Mouse (Mus musculus) limb, embryonic 12.5 days (tissue): ENCODE data around the gene Socs4. TPM values are rescaled to one million over a fixed set of nuclear protein-coding genes. Genes with fewer than 3 reads are reported as not detected.

Source experiments
- ATAC-seq: fragments of 200-750 bp; cut with Nextera tagmentation; 2 replicates; pipeline ENCODE4 v1.8.0; 2017; ENCODE audit warnings: low read depth, moderate TSS enrichment; ENCODE audit not compliant: insufficient number of reproducible peaks, insufficient read depth, low FRiP score, low TSS enrichment
- H3K27ac ChIP-seq: fragments of 300-500 bp; sonication (generic); 2 replicates; pipeline ENCODE4 v1.5.1; 2016; ENCODE audit warnings: mild to moderate bottlenecking, moderate library complexity
- H3K27me3 ChIP-seq: fragments of 300-500 bp; sonication (generic); 2 replicates; pipeline ENCODE4 v1.6.1; 2016; ENCODE audit warnings: mild to moderate bottlenecking, moderate library complexity
- H3K36me3 ChIP-seq: fragments of 300-500 bp; sonication (generic); 2 replicates; pipeline ENCODE4 v1.6.1; 2016; ENCODE audit warnings: mild to moderate bottlenecking, moderate library complexity
- H3K4me1 ChIP-seq: fragments of 300-500 bp; sonication (generic); replicated peaks from 2 replicates; pipeline ENCODE4 v1.6.1; 2016
- H3K4me2 ChIP-seq: fragments of 300-500 bp; sonication (generic); 2 replicates; pipeline ENCODE4 v1.6.1; 2016; ENCODE audit warnings: mild to moderate bottlenecking, moderate library complexity
- H3K4me3 ChIP-seq: fragments of 300-500 bp; sonication (generic); replicated peaks from 2 replicates; pipeline ENCODE4 v1.5.1; 2016; ENCODE audit warnings: mild to moderate bottlenecking
- H3K9ac ChIP-seq: fragments of 300-500 bp; sonication (generic); replicated peaks from 2 replicates; pipeline ENCODE4 v1.6.1; 2016; ENCODE audit warnings: mild to moderate bottlenecking, moderate library complexity
- H3K9me3 ChIP-seq: fragments of 300-500 bp; sonication (generic); 2 replicates; pipeline ENCODE4 v1.6.1; 2016; ENCODE audit warnings: mild to moderate bottlenecking, moderate library complexity
- WGBS: fragments of 180-500 bp; shearing (Covaris S2); methylation state at CpG from one replicate; pipeline ENCODE4 v1.1.7; 2016; 5-methylcytosine and 5-hydroxymethylcytosine counted together
- polyA plus RNA-seq: library from polyadenylated mRNA; unstranded; fragments of >200 nt; fragmentation: Nextera tagmentation; extraction: Ambion mirVana; gene quantifications from 2 replicates; pipeline ENCODE4 v1.2.1, GENCODE M21; 2016

Gene Socs4
- polyA plus RNA-seq: 3.2 and 4.0 TPM in 2 replicates

DNA sequence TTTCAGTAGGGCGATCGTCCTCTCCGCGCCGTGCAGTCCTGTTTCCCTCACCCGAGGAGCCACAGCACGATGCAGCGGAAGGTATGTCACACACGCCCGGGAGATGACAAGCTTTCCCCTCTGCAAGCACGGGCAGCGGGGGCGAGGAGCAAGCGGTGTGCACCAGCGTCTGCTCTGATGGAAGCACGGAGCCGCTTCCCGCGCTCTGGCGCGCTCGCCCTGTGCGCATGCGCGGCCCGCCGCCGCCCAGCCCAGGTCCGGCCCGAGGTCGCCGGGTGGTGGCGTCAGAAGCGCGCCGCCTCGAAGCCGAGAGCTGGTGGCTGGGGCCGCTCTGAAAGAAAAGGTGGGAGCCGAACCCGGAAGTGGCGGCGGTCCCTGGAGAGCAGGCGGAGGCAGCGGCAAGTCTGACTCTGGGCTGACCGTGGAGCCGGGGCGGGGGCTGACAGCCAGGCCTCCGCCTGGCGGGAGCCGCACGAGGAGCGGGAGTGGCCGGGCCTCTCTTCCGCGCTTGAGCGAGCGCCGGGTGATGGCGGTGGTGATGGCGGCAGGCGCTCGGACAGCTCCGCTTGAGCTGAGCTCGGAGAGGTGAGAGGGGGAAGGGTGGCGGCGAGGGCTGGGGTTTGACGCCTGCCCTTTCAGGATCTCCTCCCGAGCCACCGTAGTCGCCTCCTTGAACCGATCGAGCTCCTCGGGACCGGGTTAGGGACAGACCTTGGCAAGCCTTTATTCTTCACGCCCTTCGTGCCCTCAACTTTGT, at the start of gene Socs4, which contains the start of gene Wdhd1:
Socs4 (plus strand) TSS at position 295 of the 757 bp plus-strand sequence.
Wdhd1 (minus strand) TSS at position 221 of the 757 bp plus-strand sequence.
- H3K9me3 ChIP-seq: no peaks in the 10 kb centered on the region
- H3K27me3 ChIP-seq: no peaks in the 10 kb centered on the region
- ATAC-seq: peak; percentile 96
- peak within 1 kb of the TSS; percentile 83 for H3K4me3 ChIP-seq
- H3K4me1 ChIP-seq: peaks cover 19% of the 10 kb centered on the region
- peak within 1 kb of the TSS; percentile 96 for H3K27ac ChIP-seq
- peak within 1 kb of the TSS; percentile 88 for H3K9ac ChIP-seq
- H3K4me2 ChIP-seq: peak within 1 kb of the TSS; percentile 77
- peaks cover 24% of the 10 kb centered on the region for H3K36me3 ChIP-seq
- under 1% methylated on average over 77 of the region's 77 CpGs for WGBS

DNA sequence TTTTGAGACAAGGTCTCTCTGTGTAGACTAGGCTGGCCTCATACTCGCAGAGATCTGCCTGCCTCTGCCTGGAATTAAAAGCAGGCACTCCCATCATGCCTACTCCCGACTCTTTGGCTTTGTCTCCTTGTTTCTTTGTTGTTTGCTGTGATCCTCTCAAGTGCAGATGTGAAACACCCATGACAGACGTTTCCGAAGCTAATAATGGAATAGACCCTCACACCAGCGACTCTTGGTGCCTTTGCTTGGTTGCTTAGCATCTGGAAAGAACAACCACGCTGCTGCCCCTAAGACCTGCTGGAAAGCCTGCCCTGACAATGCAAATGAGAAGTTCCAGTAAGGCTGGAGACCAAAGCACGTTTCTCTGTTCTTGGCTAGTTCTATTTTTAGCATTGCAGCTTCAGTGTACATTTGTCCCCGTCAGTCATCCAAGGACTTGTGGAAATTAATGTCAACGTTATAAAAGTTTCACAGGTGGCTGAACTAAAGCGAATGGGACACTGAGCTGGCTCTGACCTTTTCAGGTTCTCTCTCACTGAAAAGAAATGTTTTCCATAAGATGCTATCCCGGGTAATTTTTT, 46.8 kb upstream of the Socs4 start:
- WGBS: 80% methylated on average over 11 of the region's 11 CpGs
- Histone ChIP-seq H3K4me3 (no peak overlapping the region), H3K27me3 (no peaks in the 10 kb centered on the region), H3K9me3 (0 out of 2 replicates have a peak, but pooled peaks cover 4% of the 10 kb centered on the region), H3K4me1 (no peaks in the 10 kb centered on the region), H3K27ac (no peak overlapping the region), H3K36me3 (no peaks in the 10 kb centered on the region), H3K9ac (no peak overlapping the region), H3K4me2 (no peak overlapping the region)
- no peak for ATAC-seq

GRCm38 (mm10) chr14:47233602-47234001, 43.1 kb upstream of the Socs4 start:
- Histone ChIP-seq H3K4me1 (no peaks in the 10 kb centered on the region), H3K9ac (no peak overlapping the region), H3K4me3 (no peak overlapping the region), H3K9me3 (peaks cover 11% of the 10 kb centered on the region; the same call in 1 of the 2 replicates), H3K36me3 (no peaks in the 10 kb centered on the region), H3K4me2 (no peak overlapping the region), H3K27me3 (no peaks in the 10 kb centered on the region), H3K27ac (no peak overlapping the region)
- ATAC-seq: no peak
- 82% methylated on average over 2 of the region's 2 CpGs for WGBS

- Histone ChIP-seq H3K4me2 (no peak overlapping the region), H3K36me3 (no peaks in the 10 kb centered on the region), H3K4me3 (no peak overlapping the region), H3K27ac (no peak overlapping the region), H3K27me3 (no peaks in the 10 kb centered on the region), H3K9me3 (peaks cover 11% of the 10 kb centered on the region; the same call in 1 of the 2 replicates), H3K9ac (no peak overlapping the region), H3K4me1 (no peaks in the 10 kb centered on the region)
- 81% methylated on average over 3 of the region's 3 CpGs for WGBS
- no peak for ATAC-seq
Observed at GRCm38 (mm10) chr14:47234032-47234431, 42.7 kb upstream of the Socs4 start.

DNA sequence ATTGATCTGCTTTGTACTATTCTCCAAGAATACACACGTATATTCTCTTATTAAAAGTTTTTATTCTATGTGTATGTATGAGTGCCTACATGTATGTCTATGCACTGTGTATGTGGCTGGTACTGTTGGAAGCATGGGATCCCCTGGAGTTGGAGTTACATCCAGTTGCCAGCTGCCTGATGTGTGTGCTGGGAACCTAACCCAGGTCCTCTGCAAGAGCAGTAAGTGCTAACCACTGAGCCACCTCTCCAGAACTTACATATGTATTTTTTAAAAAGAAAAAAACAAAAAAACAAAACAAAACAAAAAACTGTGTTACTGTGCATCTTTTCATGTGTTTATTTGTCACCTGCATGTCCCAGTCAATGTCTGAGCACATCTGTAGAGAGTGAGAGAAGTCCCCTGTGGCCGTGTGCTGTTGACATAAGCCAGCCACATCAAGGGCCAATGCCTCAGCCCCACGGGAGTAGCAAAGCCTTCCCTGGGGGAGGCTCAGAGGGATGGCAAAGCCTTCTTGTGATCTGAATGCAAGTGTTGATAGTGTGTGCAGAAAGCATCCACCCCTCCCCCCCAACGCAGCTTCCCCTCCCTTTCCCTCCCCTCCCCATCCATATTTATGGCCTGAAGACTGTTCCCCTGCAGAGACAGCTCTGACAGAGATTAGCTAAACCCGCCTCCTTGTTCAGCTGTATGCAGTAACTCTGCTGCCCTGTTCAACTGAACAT, 42.0 kb upstream of the Socs4 start:
- Histone ChIP-seq H3K4me1 (no peaks in the 10 kb centered on the region), H3K4me2 (no peak overlapping the region), H3K4me3 (no peak overlapping the region), H3K27ac (no peak overlapping the region), H3K9me3 (peaks cover 8% of the 10 kb centered on the region; the same call in 1 of the 2 replicates), H3K27me3 (no peaks in the 10 kb centered on the region), H3K9ac (no peak overlapping the region), H3K36me3 (0 out of 2 replicates have a peak, but pooled peaks cover 2% of the 10 kb centered on the region)
- 74% methylated on average over 5 of the region's 5 CpGs for WGBS
- no peak for ATAC-seq

DNA sequence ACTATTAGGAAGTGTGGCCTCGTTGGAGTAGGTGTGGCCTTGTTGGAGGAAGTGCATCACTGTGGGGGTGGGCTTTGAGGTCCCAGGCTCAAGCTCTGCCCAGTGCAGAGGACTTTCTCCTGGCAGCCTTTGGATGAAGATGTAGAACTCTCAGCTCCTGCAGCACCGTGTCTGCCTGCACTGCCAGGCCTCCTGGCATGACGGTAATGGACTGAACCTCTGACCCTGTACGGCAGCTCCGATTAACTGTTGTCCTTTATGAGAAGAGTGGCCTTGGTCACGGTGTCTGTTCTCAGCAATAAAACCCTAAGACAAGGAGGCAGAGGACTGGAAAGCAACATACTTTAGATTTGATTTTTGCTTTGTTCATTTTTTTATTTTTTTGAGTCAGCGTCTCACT, 40.2 kb upstream of the Socs4 start:
- ATAC-seq: no peak
- H3K27me3 ChIP-seq: no peaks in the 10 kb centered on the region
- H3K9ac ChIP-seq: no peak overlapping the region
- no peak overlapping the region for H3K4me3 ChIP-seq
- no peak overlapping the region for H3K4me2 ChIP-seq
- no peak overlapping the region for H3K27ac ChIP-seq
- H3K4me1 ChIP-seq: no peaks in the 10 kb centered on the region
- 91% methylated on average over 7 of the region's 7 CpGs for WGBS
- H3K36me3 ChIP-seq: peaks cover 17% of the 10 kb centered on the region
- H3K9me3 ChIP-seq: peaks cover 7% of the 10 kb centered on the region; the same call in 1 of the 2 replicates

- H3K36me3 ChIP-seq: peaks cover 22% of the 10 kb centered on the region
- H3K27ac ChIP-seq: no peak overlapping the region
- ATAC-seq: no peak
- H3K4me3 ChIP-seq: no peak overlapping the region
- H3K9me3 ChIP-seq: peaks cover 7% of the 10 kb centered on the region; the same call in 1 of the 2 replicates
- no peak overlapping the region for H3K4me2 ChIP-seq
- H3K27me3 ChIP-seq: no peaks in the 10 kb centered on the region
- H3K4me1 ChIP-seq: no peaks in the 10 kb centered on the region
- no peak overlapping the region for H3K9ac ChIP-seq
- WGBS: 84% methylated on average over 4 of the region's 4 CpGs
Observed at GRCm38 (mm10) chr14:47237286-47237685, 39.4 kb upstream of the Socs4 start.

DNA sequence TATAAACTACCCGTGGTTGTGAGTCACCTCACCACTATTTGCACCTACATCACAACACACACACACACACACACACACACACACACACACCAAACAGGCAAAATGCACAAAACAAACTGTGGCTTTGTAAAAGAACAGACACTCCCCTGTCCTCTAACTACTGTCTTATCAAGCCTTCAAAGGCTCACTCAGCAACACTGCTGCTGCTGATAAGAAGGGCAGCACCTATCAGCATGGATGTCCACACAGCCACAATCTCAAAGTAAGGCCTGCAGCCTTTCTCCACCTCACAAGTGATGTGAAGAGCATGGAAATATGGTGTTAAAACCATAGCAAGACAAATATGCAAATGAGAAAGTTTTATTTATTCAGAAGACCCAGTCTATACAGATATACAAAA, 36.1 kb upstream of the Socs4 start:
- Histone ChIP-seq H3K4me3 (no peak overlapping the region), H3K4me1 (no peaks in the 10 kb centered on the region), H3K9me3 (peaks cover 7% of the 10 kb centered on the region; the same call in 1 of the 2 replicates), H3K9ac (no peak overlapping the region), H3K4me2 (no peak overlapping the region), H3K36me3 (peaks cover 52% of the 10 kb centered on the region), H3K27ac (no peak overlapping the region), H3K27me3 (no peaks in the 10 kb centered on the region)
- WGBS: 75% methylated on average over 1 of the region's 1 CpGs
- no peak for ATAC-seq

GRCm38 (mm10) chr14:47241046-47241445, 35.7 kb upstream of the Socs4 start:
- no peaks in the 10 kb centered on the region for H3K4me1 ChIP-seq
- peaks cover 56% of the 10 kb centered on the region for H3K36me3 ChIP-seq
- H3K27ac ChIP-seq: no peak overlapping the region
- peaks cover 2% of the 10 kb centered on the region; the same call in 1 of the 2 replicates for H3K9me3 ChIP-seq
- H3K27me3 ChIP-seq: no peaks in the 10 kb centered on the region
- 96% methylated on average over 6 of the region's 6 CpGs for WGBS
- no peak overlapping the region for H3K4me2 ChIP-seq
- H3K4me3 ChIP-seq: no peak overlapping the region
- ATAC-seq: no peak
- no peak overlapping the region for H3K9ac ChIP-seq

DNA sequence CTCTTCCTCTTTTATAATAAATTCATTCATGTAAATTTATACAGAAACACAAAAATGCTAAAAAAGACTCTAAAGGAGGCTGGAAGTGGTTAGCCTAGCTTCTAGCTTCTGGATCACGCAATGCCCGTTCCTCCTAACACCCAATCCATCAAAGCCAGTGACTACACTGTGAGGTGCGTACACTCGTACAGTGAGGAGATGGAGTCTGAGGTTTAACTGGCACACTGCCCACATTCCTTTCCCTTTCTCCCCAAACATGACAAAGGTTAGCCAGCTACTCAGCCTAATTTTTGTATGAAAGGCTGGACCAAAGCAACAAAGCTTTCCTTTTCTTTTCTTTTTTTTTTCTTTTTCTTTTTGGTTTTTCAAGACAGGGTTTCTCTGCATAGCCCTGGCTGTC, 34.0 kb upstream of the Socs4 start:
- ATAC-seq: no peak
- H3K27me3 ChIP-seq: no peaks in the 10 kb centered on the region
- no peak overlapping the region for H3K9ac ChIP-seq
- H3K4me3 ChIP-seq: no peak overlapping the region
- H3K27ac ChIP-seq: no peak overlapping the region
- no peak overlapping the region for H3K4me2 ChIP-seq
- H3K9me3 ChIP-seq: no peaks in the 10 kb centered on the region
- peaks cover 73% of the 10 kb centered on the region for H3K36me3 ChIP-seq
- no peaks in the 10 kb centered on the region for H3K4me1 ChIP-seq
- 72% methylated on average over 4 of the region's 4 CpGs for WGBS

DNA sequence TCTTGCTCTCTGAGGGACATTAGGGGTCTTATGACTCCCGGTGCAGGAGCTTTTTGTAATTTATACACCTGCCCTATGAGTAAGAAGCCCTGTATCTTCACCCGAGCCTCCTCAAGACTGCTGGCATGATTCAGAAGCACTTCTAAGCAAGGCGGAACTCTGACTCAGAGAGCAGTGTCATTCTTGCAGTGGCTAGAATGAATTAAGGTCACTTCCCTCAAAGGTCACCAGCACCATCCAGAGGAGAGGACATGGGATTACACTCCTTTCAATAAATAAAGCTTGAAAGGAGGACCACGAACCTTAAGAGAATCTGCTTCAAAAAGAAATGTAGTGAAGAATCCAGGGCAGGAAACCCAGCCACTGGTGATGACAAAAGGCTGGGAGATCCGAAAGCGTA, 26.9 kb upstream of the Socs4 start:
- no peak overlapping the region for H3K27ac ChIP-seq
- H3K9me3 ChIP-seq: no peaks in the 10 kb centered on the region
- H3K4me2 ChIP-seq: no peak overlapping the region
- WGBS: 86% methylated on average over 6 of the region's 6 CpGs
- ATAC-seq: no peak
- H3K27me3 ChIP-seq: no peaks in the 10 kb centered on the region
- no peaks in the 10 kb centered on the region for H3K4me1 ChIP-seq
- H3K4me3 ChIP-seq: no peak overlapping the region
- no peak overlapping the region for H3K9ac ChIP-seq
- peaks cover 81% of the 10 kb centered on the region for H3K36me3 ChIP-seq
